In the genomic region with DNA sequence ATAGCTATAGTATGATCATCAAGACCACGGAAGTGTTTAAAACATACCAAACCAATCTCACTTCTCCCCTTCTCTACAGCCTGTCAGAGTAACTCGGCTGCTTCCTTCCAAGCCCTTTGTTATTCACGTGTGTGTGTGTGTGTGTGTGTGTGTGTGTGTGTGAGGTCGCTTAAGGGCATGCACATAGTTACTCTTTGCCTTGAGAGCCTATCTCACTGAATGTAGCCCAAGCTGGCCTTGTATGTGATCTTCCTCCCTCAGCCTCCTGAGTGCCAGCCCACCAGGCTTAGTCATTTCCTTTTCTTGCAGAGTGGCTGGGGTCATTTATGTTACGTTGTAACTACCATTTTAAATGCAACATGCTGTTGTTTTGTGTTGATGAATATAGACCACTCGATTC, we compare ENCODE assay signal across 33 mouse cellular contexts. TPM values are rescaled to one million over a fixed set of nuclear protein-coding genes. Genes with fewer than 3 reads are reported as not detected.
"Had no signal": no experiment of that assay in that cellular context is flagged by ENCODE, and none has a peak within 500 bp of the region (broad histone marks: within the 10 kb centered on the region; RNA-seq: fewer than 3 reads in every experiment).

No protein-coding gene starts in this region.

- H3K9me3 ChIP-seq: heart, embryonic 12.5 days; hindbrain, embryonic 13.5 days; hindbrain, embryonic 15.5 days; kidney, embryonic 15.5 days; limb, embryonic 13.5 days; limb, embryonic 15.5 days; liver, embryonic 12.5 days had no signal

- H3K36me3 ChIP-seq: heart, embryonic 12.5 days; hindbrain, embryonic 13.5 days; hindbrain, embryonic 15.5 days; kidney, embryonic 15.5 days; limb, embryonic 13.5 days; limb, embryonic 15.5 days had no signal

- H3K9ac ChIP-seq: heart, embryonic 12.5 days; hindbrain, embryonic 13.5 days; hindbrain, embryonic 15.5 days; kidney, embryonic 15.5 days; limb, embryonic 13.5 days; limb, embryonic 15.5 days; liver, embryonic 12.5 days; liver, embryonic 14.5 days had no signal

- H3K4me3 ChIP-seq: heart, adult 2 months; heart, embryonic 12.5 days; hindbrain, embryonic 13.5 days; hindbrain, embryonic 15.5 days; kidney, embryonic 15.5 days; left cerebral cortex, adult 2 months; limb, embryonic 13.5 days; limb, embryonic 15.5 days; liver, embryonic 12.5 days had no signal

- ATAC-seq: hindbrain, postnatal 0 days; intestine, embryonic 16.5 days; liver, embryonic 12.5 days had no signal

- H3K27ac ChIP-seq: heart, adult 2 months; hindbrain, embryonic 13.5 days; hindbrain, embryonic 15.5 days; hindbrain, postnatal 0 days; kidney, embryonic 15.5 days; kidney, postnatal 0 days; left cerebral cortex, adult 2 months; limb, embryonic 13.5 days; limb, embryonic 15.5 days; liver, embryonic 12.5 days; liver, embryonic 14.5 days had no signal

- H3K27me3 ChIP-seq: heart, embryonic 12.5 days; hindbrain, embryonic 13.5 days; hindbrain, embryonic 15.5 days; kidney, embryonic 15.5 days; limb, embryonic 13.5 days; limb, embryonic 15.5 days; liver, embryonic 12.5 days had no signal

- DNase-seq: gastrocnemius, postnatal 14 days; gastrocnemius, postnatal 36 days; heart, adult 11 months; heart, adult 2 months; heart, postnatal 14 days; heart, postnatal 36 days; kidney, adult 11 months; kidney, adult 2 months; kidney, adult 9 months; kidney, postnatal 14 days; kidney, postnatal 36 days; layer of hippocampus, adult 9-11 months; left cerebral cortex, postnatal 4 days had no signal

- H3K4me1 ChIP-seq: heart, embryonic 12.5 days; hindbrain, embryonic 13.5 days; hindbrain, embryonic 15.5 days; kidney, embryonic 15.5 days; limb, embryonic 13.5 days; limb, embryonic 15.5 days had no signal

- H3K4me2 ChIP-seq: heart, embryonic 12.5 days; hindbrain, embryonic 13.5 days; hindbrain, embryonic 15.5 days; kidney, embryonic 15.5 days; limb, embryonic 13.5 days; limb, embryonic 15.5 days; liver, embryonic 12.5 days had no signal

RNA-seq across cellular contexts. Expression of a gene that starts 20.1 kb away (rescaled TPM):
- total RNA-seq: gastrocnemius, adult 18-20 months; gastrocnemius, adult 8-10 months; gastrocnemius, postnatal 14 days; gastrocnemius, postnatal 36 days; heart, adult 2 months; heart, postnatal 36 days; hematopoietic stem cell, adult 5-6 weeks; hindbrain, postnatal 0 days; layer of hippocampus, adult 18-20 months had no signal
- polyA plus RNA-seq: heart, adult 2 months; heart, embryonic 12.5 days; heart, embryonic 14.5 days; heart, embryonic 16.5 days; hindbrain, embryonic 13.5 days; hindbrain, embryonic 15.5 days; hindbrain, postnatal 0 days; intestine, embryonic 14.5 days; intestine, embryonic 16.5 days; kidney, embryonic 15.5 days; kidney, postnatal 0 days; limb, embryonic 15.5 days; liver, embryonic 12.5 days had no signal

RNA-seq across cellular contexts. Expression of a gene that starts 32.3 kb away (rescaled TPM):
- total RNA-seq: gastrocnemius, adult 18-20 months; heart, postnatal 36 days; hematopoietic stem cell, adult 5-6 weeks; hindbrain, postnatal 0 days had no signal
- polyA plus RNA-seq: hindbrain, postnatal 0 days; large intestine, adult 2 months; liver, embryonic 12.5 days had no signal
